Mouse (Mus musculus) heart, embryonic 10.5 days (tissue): ENCODE measurements around the gene Zfp369. TPM values are rescaled to one million over a fixed set of nuclear protein-coding genes. Genes with fewer than 3 reads are reported as not detected.
A peak's percentile ranks its signal among the peaks of the same experiment; 100 is the strongest.

Source experiments
- DNase-seq: peaks from one replicate; pipeline ENCODE4 v3.0.0-alpha.2; 2017; ENCODE audit warnings: low spot score
- H3K27ac ChIP-seq: fragments of 300-500 bp; sonication (generic); 2 replicates; pipeline ENCODE4 v1.5.1; 2016; ENCODE audit warnings: mild to moderate bottlenecking
- H3K27me3 ChIP-seq: fragments of 300-500 bp; sonication (generic); 2 replicates; pipeline ENCODE4 v1.6.1; 2016; ENCODE audit warnings: mild to moderate bottlenecking; ENCODE audit not compliant: poor library complexity, insufficient read depth, severe bottlenecking
- H3K36me3 ChIP-seq: fragments of 300-500 bp; sonication (generic); 2 replicates; pipeline ENCODE4 v1.6.1; 2016; ENCODE audit warnings: mild to moderate bottlenecking, moderate library complexity
- H3K4me1 ChIP-seq: fragments of 300-500 bp; sonication (generic); 2 replicates; pipeline ENCODE4 v1.6.1; 2016; ENCODE audit warnings: mild to moderate bottlenecking
- H3K4me3 ChIP-seq: fragments of 300-500 bp; sonication (generic); 2 replicates; pipeline ENCODE4 v1.5.1; 2016; ENCODE audit warnings: mild to moderate bottlenecking, moderate library complexity
- H3K9me3 ChIP-seq: fragments of 300-500 bp; sonication (generic); 2 replicates; pipeline ENCODE4 v1.6.1; 2016; ENCODE audit warnings: mild to moderate bottlenecking, moderate library complexity
- WGBS: fragments of 180-500 bp; shearing (Covaris S2); methylation state at CpG from one replicate; pipeline ENCODE4 v1.1.7; 2016; 5-methylcytosine and 5-hydroxymethylcytosine counted together
- polyA plus RNA-seq: library from polyadenylated mRNA; unstranded; fragments of >200 nt; fragmentation: Nextera tagmentation; extraction: Ambion mirVana; gene quantifications from 2 replicates; pipeline ENCODE4 v1.2.1, GENCODE M21; 2016

Gene Zfp369
- polyA plus RNA-seq = 11.0 and 11.4 TPM in 2 replicates

DNA sequence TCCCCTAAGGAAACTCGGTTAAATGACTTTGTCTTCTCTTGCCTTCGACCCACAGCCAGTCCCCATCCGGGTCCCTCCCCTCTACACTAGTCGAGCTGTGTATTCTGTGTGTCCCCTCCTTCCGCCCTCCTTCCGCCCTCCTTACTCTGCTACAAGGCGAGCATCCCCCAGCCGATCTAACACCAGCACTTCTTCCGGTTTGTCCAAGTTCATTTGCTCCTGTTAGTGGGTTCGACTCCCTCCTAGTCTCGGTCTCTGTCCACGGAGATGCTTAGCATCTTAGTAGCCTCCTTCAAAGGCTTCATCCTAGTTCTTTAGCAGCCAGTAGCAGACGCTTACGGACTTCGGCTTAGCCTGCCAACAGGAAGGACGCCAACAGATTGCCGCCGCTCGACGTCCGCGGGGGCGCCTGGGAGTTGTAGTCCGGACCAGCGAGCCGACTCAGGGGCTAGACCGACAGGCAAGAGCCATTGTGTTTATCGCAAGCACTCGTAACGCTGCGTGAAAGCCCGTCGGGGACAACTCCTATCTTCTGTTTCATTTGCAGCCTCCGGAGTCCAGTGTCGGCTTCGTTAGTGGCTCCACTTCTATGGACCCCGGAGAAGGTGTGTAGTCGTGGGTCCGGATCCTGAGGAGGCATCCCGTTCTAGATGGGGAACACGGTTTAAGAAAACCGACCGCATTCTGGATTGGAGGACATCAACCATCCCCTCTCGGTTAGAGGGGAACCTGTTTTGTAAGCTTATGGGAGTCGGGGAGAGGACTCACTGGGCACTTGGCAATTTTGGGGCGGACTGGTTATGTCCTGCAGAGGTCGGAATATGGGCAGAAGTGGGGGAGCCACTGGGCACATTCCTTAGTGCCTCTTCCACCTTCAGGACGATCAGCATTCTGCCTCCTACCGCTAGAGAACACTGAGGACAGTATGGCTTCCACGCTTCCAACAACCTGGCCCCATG, at the start of gene Zfp369:
Zfp369 (plus strand) TSS at position 432 of the 959 bp plus-strand sequence.
- Histone ChIP-seq H3K36me3 (peaks cover 32% of the 10 kb centered on the region), H3K27me3 (no peaks in the 10 kb centered on the region), H3K4me3 (peak within 1 kb of the TSS; percentile 71), H3K4me1 (0 out of 2 replicates have a peak, but pooled peaks cover 4% of the 10 kb centered on the region), H3K27ac (peak within 1 kb of the TSS; percentile 89), H3K9me3 (no peaks in the 10 kb centered on the region)
- under 1% methylated on average over 50 of the region's 50 CpGs for WGBS
- DNase-seq = peak; percentile 98

DNA sequence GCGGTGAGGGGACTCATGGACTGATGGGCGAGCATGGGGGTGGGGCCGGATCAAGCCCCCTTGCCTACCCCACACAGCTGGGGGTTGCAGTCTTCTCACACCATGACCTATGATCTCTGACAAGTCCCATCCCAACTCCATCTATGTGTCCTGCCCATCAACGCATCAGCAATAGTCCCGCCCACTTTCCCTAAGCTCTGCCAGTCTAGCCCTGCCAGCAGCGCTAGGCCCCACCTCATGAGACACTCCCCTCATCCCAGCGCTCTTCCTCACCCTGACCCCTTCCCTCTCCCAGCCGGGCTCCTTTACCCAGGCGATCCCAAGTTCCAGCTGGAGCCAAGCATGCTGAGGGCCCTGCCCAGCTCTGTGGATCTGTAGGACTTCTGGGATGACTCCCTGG, 41.4 kb upstream of the Zfp369 start:
- WGBS = 60% methylated on average over 9 of the region's 9 CpGs
- H3K36me3 ChIP-seq = no peaks in the 10 kb centered on the region
- no peak overlapping the region for H3K27ac ChIP-seq
- peaks cover 6% of the 10 kb centered on the region; the same call in 1 of the 2 replicates for H3K9me3 ChIP-seq
- no peak overlapping the region for H3K4me3 ChIP-seq
- peaks cover 9% of the 10 kb centered on the region for H3K4me1 ChIP-seq
- DNase-seq = no peak
- no peaks in the 10 kb centered on the region for H3K27me3 ChIP-seq

DNA sequence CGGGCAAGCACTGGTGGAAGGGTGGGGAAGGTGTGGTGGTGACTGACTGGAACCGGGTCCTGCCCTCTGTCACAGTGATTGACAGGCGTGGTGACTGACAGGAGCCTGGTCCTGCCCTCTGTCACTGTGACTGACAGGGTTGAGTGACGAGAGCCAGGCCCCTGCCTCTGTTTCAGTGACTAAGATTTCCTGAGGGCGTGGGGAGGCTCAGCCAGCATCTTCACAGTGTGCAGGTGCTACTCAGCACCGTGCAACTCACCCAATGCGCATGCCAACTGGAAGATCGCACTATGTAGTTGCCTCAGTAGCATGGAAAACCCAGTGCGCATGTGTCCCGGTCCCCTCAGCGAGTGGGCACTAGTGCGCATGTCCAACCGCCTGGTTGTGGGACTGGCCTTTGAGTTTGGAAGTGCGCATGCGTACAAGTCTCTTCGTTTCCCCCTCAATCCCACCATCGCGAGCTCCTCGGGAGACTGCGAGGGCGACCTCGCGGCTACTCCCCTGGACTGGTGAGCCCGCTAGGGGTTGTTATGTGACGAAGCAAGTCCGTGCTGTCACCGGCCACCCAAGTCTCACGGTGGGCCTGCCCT, 38.0 kb upstream of the Zfp369 start:
- 2% methylated on average over 28 of the region's 28 CpGs for WGBS
- peak overlapping the region; percentile 91 for H3K27ac ChIP-seq
- DNase-seq = peak; percentile 97
- H3K9me3 ChIP-seq = peaks cover 7% of the 10 kb centered on the region
- peak overlapping the region; percentile 89 for H3K4me3 ChIP-seq
- peaks cover 6% of the 10 kb centered on the region for H3K36me3 ChIP-seq
- H3K27me3 ChIP-seq = no peaks in the 10 kb centered on the region
- H3K4me1 ChIP-seq = peaks cover 16% of the 10 kb centered on the region

DNA sequence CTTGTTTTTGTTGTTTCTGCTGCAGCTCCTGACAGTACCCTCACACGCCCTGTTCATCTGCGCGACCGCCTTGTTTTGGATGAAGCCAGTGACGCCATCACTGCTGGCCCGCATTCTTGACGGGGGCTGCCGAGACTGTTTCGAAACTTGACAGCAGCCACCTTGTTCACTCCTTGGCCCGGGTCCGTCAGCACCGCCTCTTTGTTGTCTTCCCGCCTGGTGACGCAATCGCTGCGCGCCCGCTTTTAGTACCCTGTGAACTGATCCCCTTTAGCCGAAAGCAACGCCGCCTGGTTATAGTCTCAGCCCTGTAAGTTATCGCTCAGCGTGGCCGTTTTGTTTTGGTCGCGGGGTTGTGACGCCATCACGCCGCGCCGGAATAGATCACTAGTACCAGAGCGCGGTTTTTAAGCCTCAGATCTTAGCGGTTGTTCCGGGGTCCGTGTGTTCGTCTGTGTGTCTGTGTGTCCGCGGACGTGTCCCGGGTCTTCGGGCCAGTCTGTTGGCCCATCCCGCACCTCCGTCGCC, 37.5 kb upstream of the Zfp369 start:
- H3K36me3 ChIP-seq = peaks cover 12% of the 10 kb centered on the region
- DNase-seq = peak; percentile 94
- no peaks in the 10 kb centered on the region for H3K27me3 ChIP-seq
- under 1% methylated on average over 45 of the region's 45 CpGs for WGBS
- H3K9me3 ChIP-seq = peaks cover 13% of the 10 kb centered on the region
- peak overlapping the region; percentile 91 for H3K27ac ChIP-seq
- peaks cover 16% of the 10 kb centered on the region for H3K4me1 ChIP-seq
- H3K4me3 ChIP-seq = peak overlapping the region; percentile 89

DNA sequence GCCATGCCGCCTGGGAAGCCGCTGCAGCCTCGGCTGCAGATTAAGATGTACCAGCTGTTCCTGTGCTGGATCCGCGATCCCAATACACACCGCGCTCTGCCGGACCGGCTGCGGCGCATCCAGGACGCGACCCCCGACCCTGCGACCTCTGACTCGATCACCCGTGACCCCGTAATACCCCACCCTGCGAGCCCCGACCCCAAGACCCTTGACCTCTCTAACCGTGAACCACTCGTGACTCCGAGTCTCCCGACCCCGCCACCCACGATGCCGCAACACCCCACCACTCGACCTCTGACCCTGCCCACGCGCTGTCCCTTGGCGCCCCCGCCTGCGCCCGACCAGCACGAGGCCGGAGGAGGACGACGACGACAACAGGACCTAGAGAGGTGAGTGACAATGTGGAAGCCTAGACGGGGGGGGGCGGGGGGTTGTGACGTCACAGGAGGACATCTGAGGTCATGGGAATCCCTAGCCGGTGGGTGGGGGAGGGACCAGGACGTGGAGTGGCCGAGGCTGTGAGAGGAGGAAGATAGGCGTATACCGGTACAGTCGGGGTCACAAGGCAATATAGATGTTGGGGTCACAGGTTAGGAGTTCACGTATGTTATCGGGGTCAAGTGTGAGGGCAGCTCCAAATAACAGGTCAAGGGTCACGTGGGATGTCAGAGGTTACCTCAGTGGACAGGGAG, 36.8 kb upstream of the Zfp369 start:
- peaks cover 12% of the 10 kb centered on the region for H3K36me3 ChIP-seq
- peaks cover 16% of the 10 kb centered on the region for H3K4me1 ChIP-seq
- WGBS = 1% methylated on average over 51 of the region's 51 CpGs
- no peaks in the 10 kb centered on the region for H3K27me3 ChIP-seq
- peak; percentile 88 for DNase-seq
- peak overlapping the region; percentile 91 for H3K27ac ChIP-seq
- peaks cover 13% of the 10 kb centered on the region for H3K9me3 ChIP-seq
- H3K4me3 ChIP-seq = peak overlapping the region; percentile 89

DNA sequence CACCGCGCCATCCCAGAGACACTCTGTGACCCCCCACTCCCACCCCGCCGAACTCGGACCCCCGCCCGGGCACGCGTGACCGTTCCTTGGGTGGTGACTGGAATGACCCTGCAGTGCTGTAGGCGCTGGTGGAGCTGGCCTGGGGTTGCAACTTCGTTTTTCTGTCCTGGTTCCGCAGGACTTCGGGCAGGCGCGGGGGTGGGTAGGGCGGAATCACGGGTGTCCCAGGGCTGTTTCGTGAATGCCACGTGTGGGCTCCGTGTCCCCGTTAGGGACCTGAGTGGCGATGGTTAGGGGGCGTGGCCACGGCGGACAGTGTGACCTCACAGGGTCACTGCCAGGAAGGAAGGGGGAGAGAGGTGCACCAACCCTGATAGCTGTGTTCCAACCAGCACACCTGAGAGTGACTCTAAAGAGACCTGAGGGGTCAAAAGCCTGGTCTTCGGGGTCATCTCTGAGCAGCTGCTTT, 36.3 kb upstream of the Zfp369 start:
- Histone ChIP-seq H3K4me1 (peaks cover 16% of the 10 kb centered on the region), H3K27ac (no peak overlapping the region), H3K4me3 (peak overlapping the region; percentile 89), H3K36me3 (peaks cover 12% of the 10 kb centered on the region), H3K9me3 (peaks cover 8% of the 10 kb centered on the region), H3K27me3 (no peaks in the 10 kb centered on the region)
- 23% methylated on average over 27 of the region's 27 CpGs for WGBS
- DNase-seq = no peak

DNA sequence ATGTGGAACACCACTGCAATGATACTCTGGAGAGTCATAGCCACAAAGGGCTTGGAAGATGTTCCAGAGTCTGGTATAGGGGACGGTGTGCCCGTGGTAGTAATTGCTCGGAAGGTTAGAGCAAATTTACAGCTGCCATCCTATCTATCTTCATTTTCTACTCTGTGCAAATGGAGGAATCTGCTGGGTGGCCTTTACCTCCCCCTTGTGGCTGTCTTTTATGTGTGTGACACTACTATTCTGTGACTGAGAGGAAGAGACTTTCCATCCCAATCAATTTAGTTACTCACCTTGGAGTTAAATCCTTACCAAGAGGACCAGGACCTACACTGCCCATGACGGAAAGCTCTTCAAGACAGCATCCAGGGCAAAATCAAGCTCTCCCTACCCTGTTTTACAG, 35.3 kb upstream of the Zfp369 start:
- Histone ChIP-seq H3K9me3 (peaks cover 7% of the 10 kb centered on the region; the same call in 1 of the 2 replicates), H3K4me3 (no peak overlapping the region), H3K36me3 (peaks cover 21% of the 10 kb centered on the region), H3K27me3 (no peaks in the 10 kb centered on the region), H3K4me1 (peaks cover 16% of the 10 kb centered on the region), H3K27ac (no peak overlapping the region)
- 97% methylated on average over 4 of the region's 4 CpGs for WGBS
- DNase-seq = no peak

DNA sequence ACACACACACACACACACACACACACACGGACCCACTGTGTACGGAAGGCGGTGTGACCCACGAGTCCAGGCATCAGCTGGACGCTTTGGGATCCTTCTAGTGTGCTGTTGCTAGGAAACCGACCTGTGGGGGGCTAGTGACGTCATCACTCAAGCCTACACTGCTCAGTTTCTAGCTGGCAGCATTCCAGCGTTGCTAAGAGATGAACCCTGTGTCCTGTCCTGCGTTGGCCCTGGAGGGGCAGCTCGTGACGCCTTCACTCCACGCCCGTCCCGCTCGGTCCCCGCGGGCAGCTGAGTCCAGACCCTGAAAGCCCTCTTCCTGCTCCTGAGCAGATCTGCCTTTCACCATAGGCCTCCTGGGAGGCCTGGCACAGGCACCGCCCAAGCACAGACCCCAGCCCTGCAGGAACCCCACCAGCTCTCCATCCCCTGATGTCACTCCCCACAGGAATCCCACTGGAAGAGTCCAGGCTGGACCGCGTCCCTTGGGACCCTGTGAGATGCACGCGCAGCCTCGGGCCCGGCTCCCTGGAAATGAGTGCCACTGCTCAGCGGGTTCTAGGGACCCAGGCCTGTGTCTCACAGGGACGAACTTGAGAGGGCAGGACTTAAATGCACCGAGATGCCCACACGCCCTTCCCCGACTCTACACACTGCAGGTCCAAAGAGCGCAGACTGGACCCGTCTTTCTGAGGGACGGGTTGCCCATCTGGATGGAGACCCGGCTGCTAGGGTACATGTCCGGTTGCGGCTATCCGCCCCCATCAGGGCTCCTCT, 20.2 kb upstream of the Zfp369 start:
- peaks cover 37% of the 10 kb centered on the region for H3K36me3 ChIP-seq
- peaks cover 45% of the 10 kb centered on the region for H3K9me3 ChIP-seq
- H3K4me1 ChIP-seq = peaks cover 3% of the 10 kb centered on the region
- H3K27me3 ChIP-seq = peaks cover 20% of the 10 kb centered on the region
- no peak overlapping the region for H3K27ac ChIP-seq
- 17% methylated on average over 36 of the region's 36 CpGs for WGBS
- H3K4me3 ChIP-seq = peak overlapping the region; percentile 49
- DNase-seq = peak; percentile 81

DNA sequence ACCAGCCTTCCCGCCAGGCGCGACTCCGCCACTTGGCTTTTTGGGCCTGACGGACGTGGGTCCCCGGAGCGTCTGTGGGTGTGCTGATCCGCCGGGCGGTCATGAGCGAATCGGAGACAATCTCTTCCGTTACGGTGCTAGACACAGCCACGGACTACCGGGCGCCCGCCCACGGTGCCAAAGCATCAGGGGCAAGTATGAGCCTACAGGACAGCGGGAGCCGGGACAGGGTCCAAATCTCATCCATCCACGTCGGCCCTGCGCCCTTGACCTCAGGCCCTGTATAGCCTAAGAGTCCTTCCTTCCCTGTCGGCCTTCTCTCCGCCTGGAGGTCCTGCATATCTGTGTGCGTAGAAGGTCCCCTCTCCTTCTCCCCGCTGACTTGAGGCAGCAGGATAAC, 19.4 kb upstream of the Zfp369 start, which contains the start of gene Gm10775:
Gm10775 (plus strand) TSS at position 301 of the 400 bp plus-strand sequence.
- Histone ChIP-seq H3K9me3 (peaks cover 49% of the 10 kb centered on the region), H3K36me3 (peaks cover 46% of the 10 kb centered on the region), H3K27ac (no peak within 1 kb of the TSS), H3K4me3 (peak within 1 kb of the TSS; percentile 49), H3K4me1 (peaks cover 3% of the 10 kb centered on the region), H3K27me3 (peaks cover 20% of the 10 kb centered on the region)
- no peak for DNase-seq
- WGBS = 39% methylated on average over 29 of the region's 29 CpGs

DNA sequence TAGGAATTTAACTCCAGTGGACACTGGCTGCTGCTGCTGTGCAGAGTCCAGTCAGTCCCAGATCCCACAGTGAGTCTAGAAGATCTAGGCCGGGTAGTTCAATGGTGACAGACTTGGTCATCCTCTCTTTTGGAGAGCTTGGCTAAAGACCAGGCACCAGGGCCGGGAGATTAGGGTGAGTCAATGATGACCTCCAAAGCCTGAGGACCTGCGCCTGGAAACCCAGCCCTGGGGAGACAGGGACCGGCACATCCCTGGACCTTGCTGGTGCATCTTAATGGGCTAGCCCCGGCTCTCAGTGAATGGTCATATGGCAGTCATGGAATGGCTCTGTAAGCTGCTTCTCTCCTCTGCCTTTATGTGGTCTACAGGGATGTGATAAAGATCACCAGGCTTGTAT, 16.5 kb upstream of the Zfp369 start:
- no peak overlapping the region for H3K27ac ChIP-seq
- 93% methylated on average over 5 of the region's 5 CpGs for WGBS
- peaks cover 53% of the 10 kb centered on the region for H3K36me3 ChIP-seq
- peaks cover 43% of the 10 kb centered on the region for H3K9me3 ChIP-seq
- no peak for DNase-seq
- no peak overlapping the region for H3K4me3 ChIP-seq
- H3K27me3 ChIP-seq = peaks cover 20% of the 10 kb centered on the region
- H3K4me1 ChIP-seq = peaks cover 3% of the 10 kb centered on the region

DNA sequence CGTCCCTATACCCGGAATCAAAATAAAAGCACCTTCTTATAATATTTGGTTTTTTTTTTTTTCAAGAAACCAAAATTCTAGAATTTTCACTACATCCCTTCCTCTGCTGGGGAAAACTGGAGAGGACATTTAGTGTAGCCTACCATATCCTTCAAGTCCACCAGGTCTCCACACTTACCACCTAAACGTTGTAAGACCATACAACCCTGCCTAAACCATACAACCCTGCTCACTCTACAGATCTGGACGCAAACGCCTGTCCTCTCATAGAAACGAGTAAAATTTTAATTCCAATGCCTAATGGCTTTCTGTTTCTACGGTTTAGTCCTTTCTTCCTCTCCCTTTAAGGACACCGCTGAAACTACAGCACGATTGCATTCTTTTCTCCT, 626 bp upstream of the Zfp369 start:
- Histone ChIP-seq H3K9me3 (no peaks in the 10 kb centered on the region), H3K36me3 (peaks cover 31% of the 10 kb centered on the region), H3K27ac (peak overlapping the region; percentile 89), H3K4me3 (peak overlapping the region; percentile 71), H3K4me1 (0 out of 2 replicates have a peak, but pooled peaks cover 4% of the 10 kb centered on the region), H3K27me3 (no peaks in the 10 kb centered on the region)
- no peak for DNase-seq
- WGBS = 11% methylated on average over 9 of the region's 9 CpGs

DNA sequence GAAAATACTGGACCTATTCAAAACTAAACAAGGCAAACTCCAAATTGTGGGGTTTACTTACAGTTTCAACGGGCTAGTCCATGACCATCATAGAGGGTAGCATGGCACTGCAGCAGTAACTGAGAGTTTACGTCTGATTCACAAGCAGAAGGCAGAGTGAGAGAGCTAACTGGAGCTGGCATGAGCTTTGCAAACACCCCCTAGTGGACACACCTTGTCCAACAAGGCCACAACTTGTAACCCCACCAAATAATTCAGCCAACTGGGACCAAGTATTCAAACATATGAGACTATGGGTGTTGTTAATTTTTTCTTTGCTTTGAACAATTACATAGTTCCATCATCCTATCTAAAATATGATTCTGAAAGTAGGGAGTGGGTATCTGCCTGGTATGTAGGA, 8.2 kb downstream of the Zfp369 start:
- Histone ChIP-seq H3K27me3 (no peaks in the 10 kb centered on the region), H3K9me3 (peaks cover 29% of the 10 kb centered on the region), H3K27ac (no peak overlapping the region), H3K36me3 (peaks cover 87% of the 10 kb centered on the region), H3K4me3 (no peak overlapping the region), H3K4me1 (no peaks in the 10 kb centered on the region)
- 91% methylated on average over 2 of the region's 2 CpGs for WGBS
- no peak for DNase-seq
